Mouse (Mus musculus) urinary bladder, postnatal 10 days (tissue): ENCODE measurements around the gene Car3.
"Not testable (repeated sequence)": the region's sequence is repeated elsewhere in the genome, so short reads cannot be mapped to it uniquely, and the experiment has no call there.

Source experiments
- DNase-seq: peaks from one replicate; pipeline ENCODE4 v3.0.0; 2022; ENCODE audit warnings: low spot score

Gene Car3

GRCm38 (mm10) chr3:14863022-14863711 lies at the start of gene Car3:
Car3 (plus strand) TSS chr3:14863512.
- DNase-seq, result no peak

GRCm38 (mm10) chr3:14815396-14815795 lies 47.9 kb upstream of the Car3 start:
- not testable (repeated sequence) for DNase-seq

GRCm38 (mm10) chr3:14819844-14820504 lies 43.3 kb upstream of the Car3 start:
- DNase-seq, result no peak

- DNase-seq, result no peak
Observed at GRCm38 (mm10) chr3:14828896-14829295, 34.4 kb upstream of the Car3 start.

GRCm38 (mm10) chr3:14831219-14831835 lies 32.0 kb upstream of the Car3 start:
- DNase-seq, result no peak

GRCm38 (mm10) chr3:14832766-14833165 lies 30.5 kb upstream of the Car3 start:
- DNase-seq, result no peak

- no peak for DNase-seq
Observed at GRCm38 (mm10) chr3:14838936-14839335, 24.4 kb upstream of the Car3 start.

- DNase-seq, result no peak
Observed at GRCm38 (mm10) chr3:14839466-14840118, 23.7 kb upstream of the Car3 start.

- DNase-seq, result no peak
Observed at GRCm38 (mm10) chr3:14848587-14849254, 14.6 kb upstream of the Car3 start.

- no peak for DNase-seq
Observed at GRCm38 (mm10) chr3:14853966-14854365, 9.3 kb upstream of the Car3 start.

GRCm38 (mm10) chr3:14854446-14854845 lies 8.9 kb upstream of the Car3 start:
- DNase-seq, result no peak

- no peak for DNase-seq
Observed at GRCm38 (mm10) chr3:14857874-14858273, 5.4 kb upstream of the Car3 start.

- DNase-seq, result no peak
Observed at GRCm38 (mm10) chr3:14860291-14860690, 3.0 kb upstream of the Car3 start.

- no peak for DNase-seq
Observed at GRCm38 (mm10) chr3:14861165-14861564, 2.1 kb upstream of the Car3 start.

- no peak for DNase-seq
Observed at GRCm38 (mm10) chr3:14861787-14862186, 1.5 kb upstream of the Car3 start.

GRCm38 (mm10) chr3:14862654-14863021 lies 674 bp upstream of the Car3 start:
- DNase-seq, result no peak

GRCm38 (mm10) chr3:14863922-14864321 lies 610 bp downstream of the Car3 start:
- DNase-seq, result no peak

GRCm38 (mm10) chr3:14865941-14866340 lies 2.6 kb downstream of the Car3 start:
- no peak for DNase-seq

GRCm38 (mm10) chr3:14869779-14870178 lies 6.5 kb downstream of the Car3 start:
- no peak for DNase-seq

GRCm38 (mm10) chr3:14870528-14870927 lies 7.2 kb downstream of the Car3 start:
- no peak for DNase-seq

GRCm38 (mm10) chr3:14871386-14871785 lies 8.1 kb downstream of the Car3 start:
- no peak for DNase-seq

- DNase-seq, result no peak
Observed at GRCm38 (mm10) chr3:14874402-14875040, 11.2 kb downstream of the Car3 start.
